Mouse (Mus musculus): Measurements from ENCODE around the gene 1700031F05Rik.
"Not testable (repeated sequence)": the region's sequence is repeated elsewhere in the genome, so short reads cannot be mapped to it uniquely, and the experiment has no call there.

1700031F05Rik gene
- long read RNA-seq, experiment 1: 0 reads
- long read RNA-seq, experiment 2: 0 reads

GRCm38 (mm10) chrX:102867871-102868270, at the start of gene 1700031F05Rik:
1700031F05Rik (minus strand) TSS chrX:102867971.
- intact Hi-C loops (cut with DNase I): no loop called here

GRCm38 (mm10) chrX:102914823-102915222, 47.1 kb upstream of the 1700031F05Rik start:
- intact Hi-C loops (cut with DNase I): not testable (repeated sequence)

GRCm38 (mm10) chrX:102908587-102908986, 40.8 kb upstream of the 1700031F05Rik start, which contains the start of the genes Dmrtc1a and 1700011M02Rik:
Dmrtc1a (minus strand) TSS chrX:102908687.
1700011M02Rik (plus strand) TSS chrX:102908905.
- intact Hi-C loops (cut with DNase I): not testable (repeated sequence)

GRCm38 (mm10) chrX:102854516-102854915, 13.3 kb downstream of the 1700031F05Rik start, which contains the start of gene Dmrtc1c2:
Dmrtc1c2 (minus strand) TSS chrX:102854616.
- intact Hi-C loops (cut with DNase I): not testable (repeated sequence)

- intact Hi-C loops (cut with DNase I): no loop called here
Observed at GRCm38 (mm10) chrX:102812311-102812710, 55.5 kb downstream of the 1700031F05Rik start.

Measured in adrenal gland (tissue).